Mouse (Mus musculus): ENCODE results near the gene Plekha6.

DNA sequence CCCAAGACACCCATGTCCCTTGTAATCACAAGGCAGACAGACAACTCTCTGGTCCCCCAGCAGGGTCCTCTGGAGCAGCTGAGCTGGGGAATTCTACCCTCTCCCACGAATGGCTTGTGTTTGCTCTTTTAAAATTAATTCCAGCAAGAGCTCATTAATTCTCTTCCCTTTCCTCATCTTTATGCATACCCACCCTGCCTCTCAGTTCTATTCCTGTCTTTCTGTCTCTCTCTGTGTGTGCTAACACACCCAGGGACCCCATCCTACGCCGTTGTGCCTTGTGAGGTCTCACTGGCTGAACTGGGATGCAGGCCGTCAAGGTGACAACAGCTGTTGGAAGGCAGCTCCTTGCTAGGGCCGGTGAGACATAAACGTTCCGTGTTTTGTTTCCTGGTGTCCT lies 35.7 kb downstream of the Plekha6 start:
- TF ChIP-seq CTCF (IDR thresholded peaks at IDR 0.05; ENCODE audit: low read depth) (no peak), EP300 (IDR thresholded peaks at IDR 0.05; ENCODE audit: low read depth) (no peak)
